Mouse (Mus musculus) liver, adult 2 months (tissue): Measurements from ENCODE around the gene Aox2. TPM values are rescaled to one million over a fixed set of nuclear protein-coding genes. Genes with fewer than 3 reads are reported as not detected.
A peak's percentile ranks its signal among the peaks of the same experiment; 100 is the strongest.

Source experiments
- DNase-seq: peaks from one replicate; pipeline ENCODE4 v3.0.0-alpha.2; 2011; ENCODE audit warnings: low read depth, low spot score; ENCODE audit errors: extremely low read depth
- H3K27ac ChIP-seq: fragments of 200-500 bp; replicated peaks from 2 replicates; pipeline ENCODE4 v1.5.1; 2012; ENCODE audit warnings: low read depth, mild to moderate bottlenecking, control low read depth, inconsistent platforms, low read length; ENCODE audit not compliant: insufficient read depth
- H3K27me3 ChIP-seq: fragments of 200-500 bp; 2 replicates; pipeline ENCODE4 v1.6.1; 2012; ENCODE audit warnings: mild to moderate bottlenecking, moderate library complexity, low read length, inconsistent platforms; ENCODE audit not compliant: control insufficient read depth, insufficient read depth
- H3K36me3 ChIP-seq: fragments of 200-500 bp; 2 replicates; pipeline ENCODE4 v1.6.1; 2012; ENCODE audit warnings: low read length, inconsistent platforms; ENCODE audit not compliant: control insufficient read depth, insufficient read depth
- H3K4me1 ChIP-seq: fragments of 200-500 bp; 2 replicates; pipeline ENCODE4 v1.6.1; 2011; ENCODE audit warnings: low read length; ENCODE audit not compliant: control insufficient read depth, insufficient read depth
- H3K4me3 ChIP-seq: fragments of 200-500 bp; 2 replicates; pipeline ENCODE4 v1.5.1; 2011; ENCODE audit warnings: low read depth, mild to moderate bottlenecking, control low read depth, low read length, moderate library complexity; ENCODE audit not compliant: insufficient read depth
- H3K79me2 ChIP-seq: fragments of 200-500 bp; 2 replicates; pipeline ENCODE4 v1.6.1; 2012; ENCODE audit warnings: inconsistent platforms, mild to moderate bottlenecking, low read length, moderate library complexity; ENCODE audit not compliant: control insufficient read depth, insufficient read depth
- H3K9ac ChIP-seq: fragments of 200-500 bp; 2 replicates; pipeline ENCODE4 v1.6.1; 2012; ENCODE audit warnings: low read depth, mild to moderate bottlenecking, control low read depth, inconsistent platforms, low read length
- CTCF ChIP-seq: fragments of 200-500 bp; IDR thresholded peaks from 2 replicates; pipeline ENCODE4 v1.5.1; 2011; ENCODE audit warnings: low read depth, low read length, control low read depth
- POLR2A ChIP-seq: fragments of 200-500 bp; IDR thresholded peaks from 2 replicates; pipeline ENCODE4 v1.6.1; 2011; ENCODE audit warnings: low read length, control low read depth; ENCODE audit not compliant: insufficient read depth; ENCODE audit errors: extremely low read depth
- WGBS: fragments of 180-500 bp; shearing (Covaris S2); methylation state at CpG from one replicate; pipeline ENCODE4 v1.1.7; 2018; 5-methylcytosine and 5-hydroxymethylcytosine counted together
- polyA plus RNA-seq: library from polyadenylated mRNA; depleted of rRNA; stranded (reverse); fragments of >200 nt; gene quantifications from 2 replicates; pipeline ENCODE4 v1.2.3, GENCODE M21; 2012
- total RNA-seq: library from RNA; depleted of rRNA; stranded (reverse); fragments of >200 nt; gene quantifications from 2 replicates; pipeline ENCODE4 v1.2.3, GENCODE M21; 2014

Gene Aox2
- total and polyA plus RNA-seq, 2 experiments, result under 0.01 TPM; not detected in 1

GRCm38 (mm10) chr1:58257195-58257991 lies 20.7 kb upstream of the Aox2 start:
- no peaks in the 10 kb centered on the region for H3K36me3 ChIP-seq
- 85% methylated on average over 10 of the region's 10 CpGs for WGBS
- no peaks in the 10 kb centered on the region for H3K4me1 ChIP-seq
- no peak for TF ChIP-seq POLR2A
- no peak overlapping the region for H3K4me3 ChIP-seq
- no peaks in the 10 kb centered on the region for H3K27me3 ChIP-seq
- H3K9ac ChIP-seq, result no peak overlapping the region
- H3K79me2 ChIP-seq, result no peaks in the 10 kb centered on the region
- no peak for DNase-seq
- no peak overlapping the region for H3K27ac ChIP-seq

- no peak for DNase-seq
- Histone ChIP-seq H3K9ac (no peak overlapping the region), H3K27ac (no peak overlapping the region), H3K4me1 (no peaks in the 10 kb centered on the region), H3K27me3 (no peaks in the 10 kb centered on the region), H3K4me3 (no peak overlapping the region), H3K79me2 (no peaks in the 10 kb centered on the region), H3K36me3 (no peaks in the 10 kb centered on the region)
- TF ChIP-seq POLR2A (no peak), CTCF (no peak)
- WGBS, result 65% methylated on average over 3 of the region's 3 CpGs
Measured at GRCm38 (mm10) chr1:58260311-58260710, 17.8 kb upstream of the Aox2 start.

- TF ChIP-seq CTCF (no peak), POLR2A (no peak)
- Histone ChIP-seq H3K4me1 (no peaks in the 10 kb centered on the region), H3K36me3 (no peaks in the 10 kb centered on the region), H3K4me3 (no peak overlapping the region), H3K9ac (no peak overlapping the region), H3K27ac (no peak overlapping the region), H3K27me3 (no peaks in the 10 kb centered on the region), H3K79me2 (no peaks in the 10 kb centered on the region)
- WGBS, result 89% methylated on average over 2 of the region's 2 CpGs
- peak; percentile 7 for DNase-seq
Measured at GRCm38 (mm10) chr1:58268231-58268630, 9.9 kb upstream of the Aox2 start.

- TF ChIP-seq POLR2A (no peak), CTCF (no peak)
- H3K79me2 ChIP-seq, result no peaks in the 10 kb centered on the region
- H3K9ac ChIP-seq, result no peak overlapping the region
- DNase-seq, result peak; percentile 38
- H3K4me1 ChIP-seq, result no peaks in the 10 kb centered on the region
- H3K27me3 ChIP-seq, result no peaks in the 10 kb centered on the region
- no peak overlapping the region for H3K27ac ChIP-seq
- 64% methylated on average over 6 of the region's 6 CpGs for WGBS
- H3K4me3 ChIP-seq, result no peak overlapping the region
- H3K36me3 ChIP-seq, result no peaks in the 10 kb centered on the region
Measured at GRCm38 (mm10) chr1:58270807-58271569, 7.1 kb upstream of the Aox2 start.

GRCm38 (mm10) chr1:58275879-58276278 lies 2.2 kb upstream of the Aox2 start:
- Histone ChIP-seq H3K79me2 (no peaks in the 10 kb centered on the region), H3K4me1 (no peaks in the 10 kb centered on the region), H3K9ac (no peak overlapping the region), H3K4me3 (no peak overlapping the region), H3K36me3 (no peaks in the 10 kb centered on the region), H3K27ac (no peak overlapping the region), H3K27me3 (no peaks in the 10 kb centered on the region)
- TF ChIP-seq CTCF, result no peak
- no peak for TF ChIP-seq POLR2A
- whole genome bisulfite sequencing, result 48% methylated on average over 9 of the region's 9 CpGs
- DNase-seq, result no peak

- H3K36me3 ChIP-seq, result no peaks in the 10 kb centered on the region
- no peak for TF ChIP-seq POLR2A
- TF ChIP-seq CTCF, result no peak
- DNase-seq, result no peak
- no peaks in the 10 kb centered on the region for H3K27me3 ChIP-seq
- no peak overlapping the region for H3K9ac ChIP-seq
- no peak overlapping the region for H3K27ac ChIP-seq
- no peak overlapping the region for H3K4me3 ChIP-seq
- H3K79me2 ChIP-seq, result no peaks in the 10 kb centered on the region
- 78% methylated on average over 7 of the region's 7 CpGs for WGBS
- H3K4me1 ChIP-seq, result no peaks in the 10 kb centered on the region
Measured at GRCm38 (mm10) chr1:58278513-58278912, 387 bp downstream of the Aox2 start.
